Mouse (Mus musculus) activated CD4-positive, CD25-positive, alpha-beta regulatory T cell, adult 9 weeks (primary cell): ENCODE measurements around the gene Gm32687. TPM values are rescaled to one million over a fixed set of nuclear protein-coding genes. Genes with fewer than 3 reads are reported as not detected.

ENCODE experiments used
- polyA plus RNA-seq: library from polyadenylated mRNA; unstranded; fragments of 100-300 nt; shearing (Covaris generic); gene quantifications from one replicate; pipeline ENCODE4 v1.2.1, GENCODE M21; 2017

Gm32687 gene
- polyA plus RNA-seq: 11.7 TPM

GRCm38 (mm10) chr10:81863409-81864407 is at the start of gene Gm32687:
Gm32687 (plus strand) TSS chr10:81863934.

GRCm38 (mm10) chr10:81929842-81930743 is 66.4 kb downstream of the Gm32687 start, which contains the start of gene Zfp781:
Zfp781 (minus strand) TSS chr10:81930480.

Other genes with a start within 250 kb of the Gm32687 start
- gene Sirt6, start 236.1 kb upstream of the Gm32687 start, polyA plus RNA-seq: 23.6 TPM
- 2.4 TPM for gene Ankrd24, start 235.4 kb upstream of the Gm32687 start, polyA plus RNA-seq
- gene Gm10778, start 214.9 kb upstream of the Gm32687 start, polyA plus RNA-seq: 10.4 TPM
- 21.2 TPM for gene Zfp433, start 159.1 kb upstream of the Gm32687 start, polyA plus RNA-seq
- gene Gm3055, start 92.8 kb upstream of the Gm32687 start, polyA plus RNA-seq: 8.8 TPM
- 7.4 TPM for gene Gm4767, start 51.7 kb upstream of the Gm32687 start, polyA plus RNA-seq
- gene Zfp781, start 66.5 kb downstream of the Gm32687 start, polyA plus RNA-seq: 5.1 TPM
- 12.0 TPM for gene Zfp873, start 184.2 kb downstream of the Gm32687 start, polyA plus RNA-seq
- 6.8 TPM for gene BC024063, start 219.4 kb downstream of the Gm32687 start, polyA plus RNA-seq